Mouse (Mus musculus): ENCODE measurements at regions not wholly inside any gene's neighbourhood (a gene's known extent, or its start where the extent isn't known, plus 50 kb on each side); places are given as distances from the start of the nearest gene placed in this dataset.

- no peaks in the 10 kb centered on the region for H3K4me1 ChIP-seq (replicated peaks; ENCODE audit: low read depth, low read length)
- H3K9me3 ChIP-seq (ENCODE audit: low read length), result peaks cover 18% of the 10 kb centered on the region
- H3K27me3 ChIP-seq (ENCODE audit: insufficient read depth, low read length), result no peaks in the 10 kb centered on the region
- TF ChIP-seq CTCF (conservative IDR thresholded peaks at IDR 0.05; ENCODE audit: low read length) (no peak), NANOG (IDR thresholded peaks at IDR 0.05; ENCODE audit: borderline replicate concordance, low read length) (no peak), POU5F1 (IDR thresholded peaks at IDR 0.05; ENCODE audit: borderline replicate concordance, low read length) (no peak)
- H3K36me3 ChIP-seq (ENCODE audit: insufficient read depth, low read length), result no peaks in the 10 kb centered on the region
- no peak overlapping the region for H3K4me3 ChIP-seq (replicated peaks; ENCODE audit: low read length)
These were observed 180.0 kb upstream of the Ntm start for GRCm38 (mm10) chr9:30142806-30143458.

GRCm38 (mm10) chr9:30149481-30150468, 186.8 kb upstream of the Ntm start:
- peaks cover 6% of the 10 kb centered on the region; the same call in 1 of the 2 replicates for H3K4me1 ChIP-seq (replicated peaks; ENCODE audit: low read depth, low read length)
- H3K4me3 ChIP-seq (replicated peaks; ENCODE audit: low read length), result no peak overlapping the region
- TF ChIP-seq POU5F1 (IDR thresholded peaks at IDR 0.05; ENCODE audit: borderline replicate concordance, low read length) (no peak), CTCF (conservative IDR thresholded peaks at IDR 0.05; ENCODE audit: low read length) (no peak), NANOG (IDR thresholded peaks at IDR 0.05; ENCODE audit: borderline replicate concordance, low read length) (no peak)
- no peaks in the 10 kb centered on the region for H3K36me3 ChIP-seq (ENCODE audit: insufficient read depth, low read length)
- no peaks in the 10 kb centered on the region for H3K27me3 ChIP-seq (ENCODE audit: insufficient read depth, low read length)
- peaks cover 13% of the 10 kb centered on the region for H3K9me3 ChIP-seq (ENCODE audit: low read length)

DNA sequence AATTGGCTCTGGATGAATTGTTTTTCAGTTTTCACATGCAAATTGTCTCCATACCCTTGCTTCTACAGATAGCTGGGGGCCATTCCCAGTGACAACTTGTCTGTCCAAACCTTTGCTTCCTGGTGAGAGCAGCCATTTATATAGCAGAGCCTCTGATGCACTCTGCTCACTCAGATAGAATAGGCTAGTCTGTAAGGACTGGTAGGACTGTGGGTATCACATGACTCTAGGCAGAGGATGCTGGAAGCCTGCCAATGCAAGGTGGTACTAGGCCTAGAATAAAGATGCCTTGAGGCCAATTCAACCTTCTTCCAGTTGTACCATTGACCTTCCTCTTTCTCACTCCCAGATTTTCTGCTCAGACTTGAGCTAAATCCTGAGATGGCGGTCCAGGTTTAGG, 188.2 kb upstream of the Ntm start:
- H3K36me3 ChIP-seq (ENCODE audit: insufficient read depth, low read length), result no peaks in the 10 kb centered on the region
- H3K4me3 ChIP-seq (replicated peaks; ENCODE audit: low read length), result no peak overlapping the region
- H3K27me3 ChIP-seq (ENCODE audit: insufficient read depth, low read length), result no peaks in the 10 kb centered on the region
- TF ChIP-seq CTCF (conservative IDR thresholded peaks at IDR 0.05; ENCODE audit: low read length), result no peak
- no peak for TF ChIP-seq NANOG (IDR thresholded peaks at IDR 0.05; ENCODE audit: borderline replicate concordance, low read length)
- TF ChIP-seq POU5F1 (IDR thresholded peaks at IDR 0.05; ENCODE audit: borderline replicate concordance, low read length), result no peak
- H3K4me1 ChIP-seq (replicated peaks; ENCODE audit: low read depth, low read length), result peaks cover 6% of the 10 kb centered on the region; the same call in 1 of the 2 replicates
- peaks cover 8% of the 10 kb centered on the region; the same call in 1 of the 2 replicates for H3K9me3 ChIP-seq (ENCODE audit: low read length)

GRCm38 (mm10) chr9:30166235-30166752, 203.4 kb upstream of the Ntm start:
- H3K27me3 ChIP-seq (ENCODE audit: insufficient read depth, low read length), result no peaks in the 10 kb centered on the region
- TF ChIP-seq NANOG (IDR thresholded peaks at IDR 0.05; ENCODE audit: borderline replicate concordance, low read length) (no peak), POU5F1 (IDR thresholded peaks at IDR 0.05; ENCODE audit: borderline replicate concordance, low read length) (no peak), CTCF (conservative IDR thresholded peaks at IDR 0.05; ENCODE audit: low read length) (no peak)
- H3K4me3 ChIP-seq (replicated peaks; ENCODE audit: low read length), result no peak overlapping the region
- H3K4me1 ChIP-seq (replicated peaks; ENCODE audit: low read depth, low read length), result no peaks in the 10 kb centered on the region
- H3K9me3 ChIP-seq (ENCODE audit: low read length), result no peaks in the 10 kb centered on the region
- no peaks in the 10 kb centered on the region for H3K36me3 ChIP-seq (ENCODE audit: insufficient read depth, low read length)

DNA sequence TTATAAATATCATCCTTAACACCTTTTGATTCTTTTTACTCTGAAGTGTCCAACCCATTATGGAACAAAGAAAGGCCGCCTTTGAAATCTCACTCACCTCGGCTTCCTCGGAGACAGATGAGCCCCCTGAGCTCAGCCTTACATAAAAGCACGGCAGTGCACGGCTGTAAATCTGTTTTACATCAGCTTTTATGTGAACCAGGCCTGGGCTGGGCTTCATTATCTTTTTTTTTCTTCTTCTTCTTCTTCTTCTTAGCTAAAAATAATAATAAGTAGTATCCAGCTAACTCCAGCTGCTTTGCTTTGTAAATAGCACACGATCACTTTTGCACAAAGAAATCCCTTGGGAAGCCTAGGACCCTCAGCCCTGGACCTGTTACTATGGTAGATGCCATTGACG, 204.3 kb upstream of the Ntm start:
- no peaks in the 10 kb centered on the region for H3K4me1 ChIP-seq (replicated peaks; ENCODE audit: low read depth, low read length)
- TF ChIP-seq CTCF (conservative IDR thresholded peaks at IDR 0.05; ENCODE audit: low read length), result no peak
- TF ChIP-seq NANOG (IDR thresholded peaks at IDR 0.05; ENCODE audit: borderline replicate concordance, low read length), result no peak
- TF ChIP-seq POU5F1 (IDR thresholded peaks at IDR 0.05; ENCODE audit: borderline replicate concordance, low read length), result no peak
- H3K36me3 ChIP-seq (ENCODE audit: insufficient read depth, low read length), result no peaks in the 10 kb centered on the region
- no peaks in the 10 kb centered on the region for H3K9me3 ChIP-seq (ENCODE audit: low read length)
- H3K4me3 ChIP-seq (replicated peaks; ENCODE audit: low read length), result no peak overlapping the region
- no peaks in the 10 kb centered on the region for H3K27me3 ChIP-seq (ENCODE audit: insufficient read depth, low read length)

DNA sequence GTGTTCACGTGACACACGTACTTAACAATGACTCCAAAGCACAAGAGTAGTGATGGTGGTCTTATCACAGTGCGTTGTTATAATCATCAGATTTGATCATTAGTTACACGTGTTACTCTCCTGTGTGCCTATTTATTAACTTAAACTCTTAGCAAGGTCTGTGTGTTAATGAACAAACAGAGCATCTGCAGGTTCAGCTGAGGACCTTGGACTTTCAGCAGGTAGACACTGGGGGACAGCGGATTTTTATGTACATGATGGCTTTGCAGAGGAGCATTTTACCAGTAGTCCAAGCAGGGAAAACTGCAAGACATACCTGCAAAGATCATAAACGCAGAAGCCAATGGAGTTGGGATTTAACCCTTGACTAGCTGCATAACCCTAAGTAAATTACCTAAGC, 211.7 kb upstream of the Ntm start:
- no peak for TF ChIP-seq POU5F1 (IDR thresholded peaks at IDR 0.05; ENCODE audit: borderline replicate concordance, low read length)
- no peak for TF ChIP-seq NANOG (IDR thresholded peaks at IDR 0.05; ENCODE audit: borderline replicate concordance, low read length)
- TF ChIP-seq CTCF (conservative IDR thresholded peaks at IDR 0.05; ENCODE audit: low read length), result no peak
- Histone ChIP-seq H3K4me1 (replicated peaks; ENCODE audit: low read depth, low read length) (no peaks in the 10 kb centered on the region), H3K4me3 (replicated peaks; ENCODE audit: low read length) (no peak overlapping the region), H3K9me3 (ENCODE audit: low read length) (no peaks in the 10 kb centered on the region), H3K36me3 (ENCODE audit: insufficient read depth, low read length) (no peaks in the 10 kb centered on the region), H3K27me3 (ENCODE audit: insufficient read depth, low read length) (no peaks in the 10 kb centered on the region)

DNA sequence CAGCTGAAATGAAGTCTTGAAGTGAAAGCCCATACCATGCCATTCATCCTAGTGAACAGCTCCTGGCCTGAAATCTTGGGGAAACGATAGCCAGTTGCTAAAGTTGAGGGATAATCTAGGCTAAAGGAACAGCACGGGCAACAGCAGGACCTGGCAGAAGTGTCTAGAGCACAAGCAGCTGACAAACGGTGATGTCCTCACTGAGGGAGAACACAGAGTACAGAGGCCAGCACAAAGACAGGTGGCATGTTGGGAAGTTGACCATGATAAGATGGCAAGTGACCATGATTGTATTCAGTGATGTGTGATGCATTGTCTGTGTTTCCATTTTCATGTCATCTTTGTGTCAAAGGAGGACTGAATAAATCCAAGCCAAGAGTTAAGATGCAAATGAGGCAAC, 212.4 kb upstream of the Ntm start:
- no peaks in the 10 kb centered on the region for H3K4me1 ChIP-seq (replicated peaks; ENCODE audit: low read depth, low read length)
- no peak overlapping the region for H3K4me3 ChIP-seq (replicated peaks; ENCODE audit: low read length)
- H3K27me3 ChIP-seq (ENCODE audit: insufficient read depth, low read length), result no peaks in the 10 kb centered on the region
- no peaks in the 10 kb centered on the region for H3K36me3 ChIP-seq (ENCODE audit: insufficient read depth, low read length)
- H3K9me3 ChIP-seq (ENCODE audit: low read length), result no peaks in the 10 kb centered on the region
- no peak for TF ChIP-seq POU5F1 (IDR thresholded peaks at IDR 0.05; ENCODE audit: borderline replicate concordance, low read length)
- TF ChIP-seq CTCF (conservative IDR thresholded peaks at IDR 0.05; ENCODE audit: low read length), result no peak
- no peak for TF ChIP-seq NANOG (IDR thresholded peaks at IDR 0.05; ENCODE audit: borderline replicate concordance, low read length)

DNA sequence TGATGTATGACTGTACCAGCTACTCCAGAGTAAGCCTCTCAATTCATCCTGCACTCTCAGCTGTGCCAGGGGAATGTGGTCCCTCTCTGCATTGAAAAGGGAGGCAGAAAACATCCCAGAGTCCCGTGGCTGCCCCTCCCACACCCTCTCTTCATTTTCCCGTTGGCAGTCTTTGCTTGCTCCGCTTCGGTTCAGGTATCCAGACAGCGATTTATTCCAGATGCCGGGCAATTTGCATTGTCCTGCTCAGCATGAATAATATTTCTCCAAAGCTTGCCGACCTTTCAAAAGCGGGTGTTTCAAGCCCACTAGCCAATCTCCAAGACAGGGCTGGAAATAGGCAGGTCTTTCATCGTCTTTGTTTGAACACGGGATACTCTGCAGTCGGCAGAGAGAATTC, 220.5 kb upstream of the Ntm start:
- no peak overlapping the region for H3K4me3 ChIP-seq (replicated peaks; ENCODE audit: low read length)
- no peaks in the 10 kb centered on the region for H3K9me3 ChIP-seq (ENCODE audit: low read length)
- TF ChIP-seq CTCF (conservative IDR thresholded peaks at IDR 0.05; ENCODE audit: low read length) (no peak), NANOG (IDR thresholded peaks at IDR 0.05; ENCODE audit: borderline replicate concordance, low read length) (no peak), POU5F1 (IDR thresholded peaks at IDR 0.05; ENCODE audit: borderline replicate concordance, low read length) (no peak)
- H3K27me3 ChIP-seq (ENCODE audit: insufficient read depth, low read length), result no peaks in the 10 kb centered on the region
- H3K36me3 ChIP-seq (ENCODE audit: insufficient read depth, low read length), result no peaks in the 10 kb centered on the region
- no peaks in the 10 kb centered on the region for H3K4me1 ChIP-seq (replicated peaks; ENCODE audit: low read depth, low read length)

Measured in E14TG2a.4 (cell line).